Mouse (Mus musculus) MEL (cell line): ENCODE measurements around the gene Olfr1223.
A peak's percentile ranks its signal among the peaks of the same experiment; 100 is the strongest.

Experiments used
- CHD2 ChIP-seq: IDR thresholded peaks from 2 replicates; pipeline ENCODE4 v1.6.1; 2011; ENCODE audit warnings: low read length, improper control_type of control experiment
- CTCF ChIP-seq, 3 experiments: IDR thresholded peaks in 2 of 3; conservative IDR thresholded peaks in 1 of 3; 2 replicates each; pipeline ENCODE4 v1.5.1; 2011 to 2012; ENCODE audit warnings: low read length in 3 of 3, low read depth in 2 of 3, mild to moderate bottlenecking in 2 of 3, improper control_type of control experiment in 1 of 3, inconsistent platforms in 1 of 3, mixed read lengths in 1 of 3, moderate library complexity in 1 of 3; ENCODE audit not compliant: control insufficient read depth in 1 of 3, insufficient read depth in 1 of 3, poor library complexity in 1 of 3, severe bottlenecking in 1 of 3
- EP300 ChIP-seq, 2 experiments: IDR thresholded peaks; 2 replicates each; pipeline ENCODE4 v1.6.1; 2011; ENCODE audit warnings: improper control_type of control experiment in 2 of 2, low read length in 2 of 2, low read depth in 1 of 2, mild to moderate bottlenecking in 1 of 2
- GABPA ChIP-seq: IDR thresholded peaks from 2 replicates; pipeline ENCODE4 v1.6.1; 2012; ENCODE audit warnings: low read depth, mild to moderate bottlenecking, inconsistent platforms, low read length, improper control_type of control experiment, moderate library complexity
- JUND ChIP-seq: IDR thresholded peaks from 2 replicates; pipeline ENCODE4 v1.6.1; 2011; ENCODE audit warnings: low read depth, mild to moderate bottlenecking, improper control_type of control experiment, low read length
- KAT2A ChIP-seq: conservative IDR thresholded peaks from 2 replicates; pipeline ENCODE4 v1.6.1; 2012; ENCODE audit warnings: low read depth, low read length, improper control_type of control experiment, inconsistent platforms
- MAX ChIP-seq: IDR thresholded peaks from 2 replicates; pipeline ENCODE4 v1.6.1; 2011; ENCODE audit warnings: low read length, improper control_type of control experiment
- NELFE ChIP-seq: IDR thresholded peaks from 2 replicates; pipeline ENCODE4 v1.6.1; 2011; ENCODE audit warnings: low read depth, low read length, improper control_type of control experiment
- POLR2A ChIP-seq, 2 experiments: IDR thresholded peaks; 2 replicates each; pipeline ENCODE4 v1.6.1; 2011 to 2012; ENCODE audit warnings: low read length in 2 of 2, mild to moderate bottlenecking in 2 of 2, control low read depth in 1 of 2, improper control_type of control experiment in 1 of 2, low read depth in 1 of 2, moderate library complexity in 1 of 2; ENCODE audit not compliant: control insufficient read depth in 1 of 2, insufficient read depth in 1 of 2, poor library complexity in 1 of 2
- POLR2AphosphoS2 ChIP-seq: IDR thresholded peaks from 2 replicates; pipeline ENCODE4 v1.6.1; 2011; ENCODE audit warnings: low read length, improper control_type of control experiment
- TCF12 ChIP-seq: IDR thresholded peaks from 2 replicates; pipeline ENCODE4 v1.6.1; 2014; ENCODE audit warnings: low read depth, mild to moderate bottlenecking, inconsistent platforms, low read length, improper control_type of control experiment, moderate library complexity
- UBTF ChIP-seq: IDR thresholded peaks from 2 replicates; pipeline ENCODE4 v1.6.1; 2012; ENCODE audit warnings: low read depth, mild to moderate bottlenecking, inconsistent platforms, low read length, improper control_type of control experiment, moderate library complexity, borderline replicate concordance; ENCODE audit not compliant: insufficient read depth
- USF2 ChIP-seq, 2 experiments: IDR thresholded peaks; 2 replicates each; pipeline ENCODE4 v1.6.1; 2011 to 2012; ENCODE audit warnings: improper control_type of control experiment in 2 of 2, low read length in 2 of 2, borderline replicate concordance in 1 of 2, inconsistent platforms in 1 of 2, low read depth in 1 of 2, mild to moderate bottlenecking in 1 of 2; ENCODE audit not compliant: insufficient read depth in 1 of 2

- no peak for TF ChIP-seq MAX
- peak in 1 of 2 experiments; percentile 60; a peak in 1 of 4 replicates for TF ChIP-seq EP300 (IDR thresholded peaks at IDR 0.05; ENCODE audit: low read depth in 1 of 2, low read length in 2 of 2)
- no peak for TF ChIP-seq CTCF (IDR thresholded peaks at IDR 0.05 in 2 of 3, conservative IDR thresholded peaks at IDR 0.05 in 1 of 3; ENCODE audit: control insufficient read depth in 1 of 3, insufficient read depth in 1 of 3, low read depth in 2 of 3, low read length in 3 of 3, poor library complexity in 1 of 3, severe bottlenecking in 1 of 3)
- no peak for TF ChIP-seq POLR2A (IDR thresholded peaks at IDR 0.05; ENCODE audit: control insufficient read depth in 1 of 2, insufficient read depth in 1 of 2, low read depth in 1 of 2, low read length in 2 of 2, poor library complexity in 1 of 2)
- peak; percentile 66; the same call in 1 of the 2 replicates for TF ChIP-seq TCF12
- no peak for TF ChIP-seq JUND
- TF ChIP-seq USF2 (IDR thresholded peaks at IDR 0.05; ENCODE audit: borderline replicate concordance in 1 of 2, insufficient read depth in 1 of 2, low read depth in 1 of 2, low read length in 2 of 2) = no peak
- no peak for TF ChIP-seq UBTF
- no peak for TF ChIP-seq GABPA
- TF ChIP-seq CHD2 = no peak
- no peak for TF ChIP-seq KAT2A
- TF ChIP-seq POLR2AphosphoS2 = no peak
- TF ChIP-seq NELFE = no peak
Observed at GRCm38 (mm10) chr2:89105651-89106050, 45.7 kb downstream of the Olfr1223 start.
